Mouse (Mus musculus) lung, embryonic 14.5 days (tissue): ENCODE results near the gene Frmd4a. TPM values are rescaled to one million over a fixed set of nuclear protein-coding genes. Genes with fewer than 3 reads are reported as not detected.

Experiments used
- ATAC-seq: fragments of 200-750 bp; cut with Nextera tagmentation; 2 replicates; pipeline ENCODE4 v1.8.0; 2017; ENCODE audit warnings: mild to moderate bottlenecking, moderate TSS enrichment, moderate library complexity; ENCODE audit not compliant: insufficient read depth
- DNase-seq: peaks from one replicate; pipeline ENCODE4 v3.0.0-alpha.2; 2015
- H3K27ac ChIP-seq: fragments of 300-500 bp; sonication (generic); 2 replicates; pipeline ENCODE4 v1.5.1; 2014; ENCODE audit warnings: low read depth, mild to moderate bottlenecking, moderate library complexity
- H3K27me3 ChIP-seq: fragments of 300-500 bp; sonication (generic); 2 replicates; pipeline ENCODE4 v1.6.1; 2014; ENCODE audit warnings: low read length, control low read depth; ENCODE audit not compliant: insufficient read depth
- H3K36me3 ChIP-seq: fragments of 300-500 bp; sonication (generic); 2 replicates; pipeline ENCODE4 v1.6.1; 2014; ENCODE audit warnings: control low read depth; ENCODE audit not compliant: insufficient read depth
- H3K4me1 ChIP-seq: fragments of 300-500 bp; sonication (generic); 2 replicates; pipeline ENCODE4 v1.6.1; 2014; ENCODE audit warnings: antibody characterized with exemption, control low read depth; ENCODE audit not compliant: insufficient read depth
- H3K4me2 ChIP-seq: fragments of 300-500 bp; sonication (generic); 2 replicates; pipeline ENCODE4 v1.6.1; 2014; ENCODE audit warnings: mild to moderate bottlenecking
- H3K4me3 ChIP-seq: fragments of 300-500 bp; sonication (generic); 2 replicates; pipeline ENCODE4 v1.5.1; 2014; ENCODE audit warnings: low read depth, low read length
- H3K9ac ChIP-seq: fragments of 300-500 bp; sonication (generic); 2 replicates; pipeline ENCODE4 v1.6.1; 2014
- H3K9me3 ChIP-seq: fragments of 300-500 bp; sonication (generic); 2 replicates; pipeline ENCODE4 v1.6.1; 2016; ENCODE audit warnings: low read depth, low read length, control low read depth
- CTCF ChIP-seq: IDR thresholded peaks from 2 replicates; pipeline ENCODE4 v1.5.1; 2016; ENCODE audit warnings: antibody characterized with exemption, low read depth
- WGBS: fragments of 180-500 bp; shearing (Covaris S2); extraction: QIAGEN DNeasy Blood & Tissue Kit; methylation state at CpG from one replicate; pipeline ENCODE4 v1.1.7; 2014; 5-methylcytosine and 5-hydroxymethylcytosine counted together
- polyA plus RNA-seq: library from polyadenylated mRNA; unstranded; fragments of >200 nt; fragmentation: Nextera tagmentation; extraction: Ambion mirVana; gene quantifications from 2 replicates; pipeline ENCODE4 v1.2.1, GENCODE M21; 2014

Gene Frmd4a
- polyA plus RNA-seq, 1 experiment from 2014 or later: 37.1 TPM

- no peaks in the 10 kb centered on the region for H3K9me3 ChIP-seq
- TF ChIP-seq CTCF: no peak
- 72% methylated on average over 8 of the region's 8 CpGs for WGBS
- DNase-seq: no peak
- no peak overlapping the region for H3K4me3 ChIP-seq
- H3K27ac ChIP-seq: no peak overlapping the region
- no peak overlapping the region for H3K9ac ChIP-seq
- no peaks in the 10 kb centered on the region for H3K36me3 ChIP-seq
- H3K4me2 ChIP-seq: no peak overlapping the region
- H3K4me1 ChIP-seq: no peaks in the 10 kb centered on the region
- ATAC-seq: no peak
- no peaks in the 10 kb centered on the region for H3K27me3 ChIP-seq
Observed at GRCm38 (mm10) chr2:4098948-4099776, 81.6 kb downstream of the Frmd4a start.

- DNase-seq: no peak
- Histone ChIP-seq H3K4me1 (no peaks in the 10 kb centered on the region), H3K9me3 (no peaks in the 10 kb centered on the region), H3K4me2 (no peak overlapping the region), H3K27me3 (no peaks in the 10 kb centered on the region), H3K4me3 (no peak overlapping the region), H3K36me3 (no peaks in the 10 kb centered on the region), H3K27ac (no peak overlapping the region), H3K9ac (no peak overlapping the region)
- ATAC-seq: no peak
- no peak for TF ChIP-seq CTCF
Observed at GRCm38 (mm10) chr2:4099777-4100104, 82.2 kb downstream of the Frmd4a start.

GRCm38 (mm10) chr2:4101370-4101769, 83.9 kb downstream of the Frmd4a start:
- 75% methylated on average over 2 of the region's 2 CpGs for WGBS
- no peak overlapping the region for H3K9ac ChIP-seq
- no peak for TF ChIP-seq CTCF
- no peak overlapping the region for H3K27ac ChIP-seq
- no peaks in the 10 kb centered on the region for H3K4me1 ChIP-seq
- no peak overlapping the region for H3K4me3 ChIP-seq
- no peaks in the 10 kb centered on the region for H3K9me3 ChIP-seq
- DNase-seq (no peak), ATAC-seq (no peak)
- H3K27me3 ChIP-seq: no peaks in the 10 kb centered on the region
- no peaks in the 10 kb centered on the region for H3K36me3 ChIP-seq
- no peak overlapping the region for H3K4me2 ChIP-seq

- Histone ChIP-seq H3K4me2 (no peak overlapping the region), H3K27me3 (no peaks in the 10 kb centered on the region), H3K4me3 (no peak overlapping the region), H3K9me3 (no peaks in the 10 kb centered on the region), H3K36me3 (no peaks in the 10 kb centered on the region), H3K9ac (no peak overlapping the region), H3K27ac (no peak overlapping the region), H3K4me1 (no peaks in the 10 kb centered on the region)
- TF ChIP-seq CTCF: no peak
- WGBS: 78% methylated on average over 7 of the region's 7 CpGs
- ATAC-seq (no peak), DNase-seq (no peak)
Observed at GRCm38 (mm10) chr2:4113303-4113920, 95.9 kb downstream of the Frmd4a start.

GRCm38 (mm10) chr2:4119678-4120458, 102.4 kb downstream of the Frmd4a start:
- Histone ChIP-seq H3K4me3 (no peak overlapping the region), H3K4me1 (no peaks in the 10 kb centered on the region), H3K27me3 (no peaks in the 10 kb centered on the region), H3K9ac (no peak overlapping the region), H3K27ac (no peak overlapping the region), H3K36me3 (no peaks in the 10 kb centered on the region), H3K9me3 (no peaks in the 10 kb centered on the region), H3K4me2 (no peak overlapping the region)
- no peak for TF ChIP-seq CTCF
- DNase-seq (no peak), ATAC-seq (no peak)
- 61% methylated on average over 9 of the region's 9 CpGs for WGBS

GRCm38 (mm10) chr2:4131216-4131615, 113.7 kb downstream of the Frmd4a start:
- ATAC-seq (no peak), DNase-seq (no peak)
- Histone ChIP-seq H3K9me3 (no peaks in the 10 kb centered on the region), H3K4me3 (no peak overlapping the region), H3K27ac (no peak overlapping the region), H3K9ac (no peak overlapping the region), H3K4me1 (no peaks in the 10 kb centered on the region), H3K36me3 (no peaks in the 10 kb centered on the region), H3K27me3 (no peaks in the 10 kb centered on the region), H3K4me2 (no peak overlapping the region)
- no peak for TF ChIP-seq CTCF
- WGBS: 87% methylated on average over 4 of the region's 4 CpGs

GRCm38 (mm10) chr2:4137493-4137892, 120.0 kb downstream of the Frmd4a start:
- Histone ChIP-seq H3K9me3 (no peaks in the 10 kb centered on the region), H3K27me3 (no peaks in the 10 kb centered on the region), H3K36me3 (no peaks in the 10 kb centered on the region), H3K4me2 (no peak overlapping the region), H3K4me3 (no peak overlapping the region), H3K27ac (no peak overlapping the region), H3K9ac (no peak overlapping the region), H3K4me1 (no peaks in the 10 kb centered on the region)
- no peak for TF ChIP-seq CTCF
- no peak for DNase-seq
- no peak for ATAC-seq
- 81% methylated on average over 3 of the region's 3 CpGs for WGBS
